In the genomic region with DNA sequence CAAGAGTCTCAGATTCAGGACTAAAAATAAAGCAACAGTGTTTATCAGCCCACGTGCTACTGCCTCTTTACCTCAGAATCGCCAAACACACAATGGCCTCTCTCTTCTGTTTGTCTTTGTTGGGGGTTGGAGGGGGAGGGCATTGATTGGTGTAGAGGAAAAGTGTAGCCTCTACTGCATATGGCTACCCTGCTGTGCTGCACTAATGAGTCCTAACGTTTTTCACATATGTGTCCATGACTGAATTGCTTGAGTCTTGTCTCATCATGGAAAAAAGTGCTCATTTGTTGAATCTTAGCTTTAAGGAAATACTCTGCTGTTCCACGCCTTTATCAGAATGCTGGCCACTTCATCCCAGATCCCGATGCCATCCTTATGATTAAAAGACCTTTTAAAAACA, we compare ENCODE assay signal across 24 mouse cellular contexts.
"Had no signal": no experiment of that assay in that cellular context is flagged by ENCODE, and none has a peak within 500 bp of the region (broad histone marks: within the 10 kb centered on the region; RNA-seq: fewer than 3 reads in every experiment).

No protein-coding gene starts in this region.

- H3K27me3 ChIP-seq: heart, embryonic 12.5 days; hindbrain, embryonic 12.5 days; intestine, embryonic 15.5 days; liver, embryonic 13.5 days; liver, embryonic 15.5 days had no signal

- H3K4me3 ChIP-seq: heart, embryonic 10.5 days; heart, embryonic 12.5 days; hindbrain, embryonic 10.5 days; hindbrain, embryonic 12.5 days; intestine, embryonic 15.5 days; liver, embryonic 13.5 days; liver, embryonic 15.5 days had no signal

- H3K27ac ChIP-seq: heart, embryonic 10.5 days; hindbrain, embryonic 10.5 days; hindbrain, embryonic 12.5 days; hindbrain, embryonic 14.5 days; intestine, embryonic 15.5 days; liver, embryonic 13.5 days; liver, embryonic 15.5 days had no signal

- H3K4me1 ChIP-seq: hindbrain, embryonic 10.5 days; hindbrain, embryonic 12.5 days; intestine, embryonic 15.5 days; liver, embryonic 13.5 days; liver, embryonic 15.5 days had no signal

- H3K9me3 ChIP-seq: heart, embryonic 10.5 days; heart, embryonic 12.5 days; hindbrain, embryonic 10.5 days; hindbrain, embryonic 12.5 days; intestine, embryonic 15.5 days; liver, embryonic 13.5 days; liver, embryonic 15.5 days had no signal

- H3K4me2 ChIP-seq: heart, embryonic 12.5 days; hindbrain, embryonic 12.5 days; hindbrain, embryonic 14.5 days; intestine, embryonic 15.5 days; liver, embryonic 11.5 days; liver, embryonic 13.5 days; liver, embryonic 15.5 days had no signal

- H3K36me3 ChIP-seq: heart, embryonic 10.5 days; heart, embryonic 12.5 days; hindbrain, embryonic 10.5 days; hindbrain, embryonic 12.5 days; intestine, embryonic 15.5 days; liver, embryonic 13.5 days; liver, embryonic 15.5 days had no signal

- ATAC-seq: hindbrain, embryonic 16.5 days; inflammation-experienced regulatory T-cells, adult 6 months; intestine, embryonic 15.5 days; intestine, postnatal 0 days had no signal

- DNase-seq: gastrocnemius, postnatal 25 days; heart, adult 18-20 months; heart, postnatal 10 days; heart, postnatal 4 days; kidney, adult 18-20 months; kidney, adult 8-10 months; kidney, postnatal 14 days; kidney, postnatal 36 days; layer of hippocampus, adult 9-11 months; layer of hippocampus, postnatal 36 days; left cerebral cortex, postnatal 4 days; liver; liver, embryonic 13.5 days had no signal

- H3K9ac ChIP-seq: heart, embryonic 12.5 days; hindbrain, embryonic 12.5 days; hindbrain, embryonic 14.5 days; intestine, embryonic 15.5 days; liver, embryonic 13.5 days; liver, embryonic 15.5 days had no signal
